Mouse (Mus musculus): ENCODE data around the gene Rgs7bp. TPM values are rescaled to one million over a fixed set of nuclear protein-coding genes. Genes with fewer than 3 reads are reported as not detected.
"Not testable (repeated sequence)": the region's sequence is repeated elsewhere in the genome, so short reads cannot be mapped to it uniquely, and the experiment has no call there.

Rgs7bp gene
- polyA plus RNA-seq, 1 experiment from 2014 or later = 12.7 TPM

- Histone ChIP-seq H3K9ac (replicated peaks) (no peak overlapping the region), H3K27me3 (replicated peaks) (no peaks in the 10 kb centered on the region), H3K4me2 (no peak overlapping the region), H3K36me3 (no peaks in the 10 kb centered on the region), H3K9me3 (replicated peaks) (no peaks in the 10 kb centered on the region), H3K27ac (replicated peaks) (no peak overlapping the region), H3K4me3 (replicated peaks) (no peak overlapping the region), H3K4me1 (peaks cover 7% of the 10 kb centered on the region)
- ATAC-seq (ENCODE audit: low FRiP score) = no peak
- WGBS = 80% methylated on average over 6 of the region's 6 CpGs
Measured at GRCm38 (mm10) chr13:104931635-104932532, 122.8 kb downstream of the Rgs7bp start.

- 0 out of 2 replicates have a peak overlapping the region, but pooled peaks have one; percentile 18 for H3K27ac ChIP-seq (replicated peaks)
- no peak overlapping the region for H3K4me3 ChIP-seq (replicated peaks)
- WGBS = 37% methylated on average over 3 of the region's 3 CpGs
- H3K9me3 ChIP-seq (replicated peaks) = no peaks in the 10 kb centered on the region
- H3K9ac ChIP-seq (replicated peaks) = no peak overlapping the region
- no peaks in the 10 kb centered on the region for H3K27me3 ChIP-seq (replicated peaks)
- ATAC-seq (ENCODE audit: low FRiP score) = peak; percentile 72
- no peak overlapping the region for H3K4me2 ChIP-seq
- H3K4me1 ChIP-seq = 0 out of 2 replicates have a peak, but pooled peaks cover 4% of the 10 kb centered on the region
- no peaks in the 10 kb centered on the region for H3K36me3 ChIP-seq
Measured at GRCm38 (mm10) chr13:104930814-104931213, 123.9 kb downstream of the Rgs7bp start.

- H3K4me2 ChIP-seq = no peak overlapping the region
- H3K4me3 ChIP-seq (replicated peaks) = no peak overlapping the region
- WGBS = 86% methylated on average over 16 of the region's 16 CpGs
- H3K4me1 ChIP-seq = 0 out of 2 replicates have a peak, but pooled peaks cover 6% of the 10 kb centered on the region
- no peaks in the 10 kb centered on the region for H3K9me3 ChIP-seq (replicated peaks)
- no peak overlapping the region for H3K9ac ChIP-seq (replicated peaks)
- no peak for ATAC-seq (ENCODE audit: low FRiP score)
- no peak overlapping the region for H3K27ac ChIP-seq (replicated peaks)
- no peaks in the 10 kb centered on the region for H3K36me3 ChIP-seq
- H3K27me3 ChIP-seq (replicated peaks) = no peaks in the 10 kb centered on the region
Measured at GRCm38 (mm10) chr13:104918663-104919062, 136.1 kb downstream of the Rgs7bp start.

DNA sequence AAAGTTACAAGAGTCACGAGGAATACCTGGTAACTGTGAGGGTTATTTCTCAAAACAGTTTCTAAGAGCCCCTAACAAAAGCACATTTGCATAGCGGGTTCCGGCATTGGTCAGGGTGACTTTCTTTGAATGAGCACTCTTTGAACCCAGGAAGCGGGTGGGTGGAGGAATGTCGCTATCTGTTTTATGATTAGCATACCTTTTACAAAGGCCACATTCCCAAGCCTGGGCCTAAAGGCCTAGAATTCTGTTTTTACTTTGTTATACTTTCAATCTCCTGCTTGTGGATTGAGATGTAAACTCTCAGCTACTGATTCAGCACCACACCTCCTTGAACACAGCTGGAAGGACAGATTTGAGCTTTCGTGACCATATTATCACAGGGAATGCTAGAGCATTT, 138.0 kb downstream of the Rgs7bp start:
- H3K4me3 ChIP-seq (replicated peaks); H3K4me2 ChIP-seq; H3K27me3 ChIP-seq (replicated peaks); ATAC-seq (ENCODE audit: low FRiP score); H3K9me3 ChIP-seq (replicated peaks); H3K9ac ChIP-seq (replicated peaks); H3K36me3 ChIP-seq; H3K4me1 ChIP-seq; H3K27ac ChIP-seq (replicated peaks): not testable (repeated sequence)
- WGBS = 76% methylated on average over 6 of the region's 6 CpGs

GRCm38 (mm10) chr13:104916106-104916505, 138.6 kb downstream of the Rgs7bp start:
- WGBS = 74% methylated on average over 2 of the region's 2 CpGs
- no peaks in the 10 kb centered on the region for H3K36me3 ChIP-seq
- H3K4me2 ChIP-seq = no peak overlapping the region
- no peak overlapping the region for H3K4me3 ChIP-seq (replicated peaks)
- no peak for ATAC-seq (ENCODE audit: low FRiP score)
- no peaks in the 10 kb centered on the region for H3K9me3 ChIP-seq (replicated peaks)
- no peak overlapping the region for H3K9ac ChIP-seq (replicated peaks)
- no peak overlapping the region for H3K27ac ChIP-seq (replicated peaks)
- 0 out of 2 replicates have a peak, but pooled peaks cover 6% of the 10 kb centered on the region for H3K4me1 ChIP-seq
- no peaks in the 10 kb centered on the region for H3K27me3 ChIP-seq (replicated peaks)

DNA sequence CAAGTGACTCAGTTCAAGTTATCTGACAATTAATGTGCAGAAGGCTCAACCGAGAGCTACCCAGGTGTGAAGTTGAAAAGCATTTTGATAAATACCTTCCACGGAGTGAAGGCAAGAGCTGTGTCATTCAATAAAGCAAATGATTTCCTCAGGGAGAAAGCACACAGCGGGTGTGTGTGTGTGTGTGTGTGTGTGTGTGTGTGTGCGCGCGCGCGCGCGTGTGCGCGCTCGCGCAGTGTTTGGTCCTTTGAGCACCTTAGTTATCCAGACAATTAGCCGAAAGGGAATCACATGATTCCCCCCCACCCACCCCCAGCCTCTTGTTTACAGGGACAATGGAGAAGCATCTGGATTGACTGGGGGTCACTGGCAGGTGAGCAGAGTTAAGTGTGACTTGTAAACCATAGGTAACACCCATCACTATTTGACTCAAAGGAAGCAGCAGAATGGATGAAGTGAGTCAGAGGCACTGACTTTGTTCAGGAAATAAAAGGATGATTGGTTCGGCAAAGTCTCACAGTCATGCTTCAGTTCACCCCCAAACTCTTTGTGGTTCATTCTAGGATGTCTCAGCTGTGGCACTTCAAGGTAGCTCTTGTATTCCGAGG, 140.3 kb downstream of the Rgs7bp start:
- ATAC-seq (ENCODE audit: low FRiP score) = peak; percentile 78
- peak overlapping the region; percentile 23 for H3K4me3 ChIP-seq (replicated peaks)
- H3K27ac ChIP-seq (replicated peaks) = peak overlapping the region; percentile 48
- H3K4me2 ChIP-seq = peak overlapping the region; percentile 50
- H3K36me3 ChIP-seq = no peaks in the 10 kb centered on the region
- no peaks in the 10 kb centered on the region for H3K9me3 ChIP-seq (replicated peaks)
- H3K27me3 ChIP-seq (replicated peaks) = no peaks in the 10 kb centered on the region
- WGBS = 55% methylated on average over 17 of the region's 17 CpGs
- H3K9ac ChIP-seq (replicated peaks) = no peak overlapping the region
- H3K4me1 ChIP-seq = 0 out of 2 replicates have a peak, but pooled peaks cover 6% of the 10 kb centered on the region

DNA sequence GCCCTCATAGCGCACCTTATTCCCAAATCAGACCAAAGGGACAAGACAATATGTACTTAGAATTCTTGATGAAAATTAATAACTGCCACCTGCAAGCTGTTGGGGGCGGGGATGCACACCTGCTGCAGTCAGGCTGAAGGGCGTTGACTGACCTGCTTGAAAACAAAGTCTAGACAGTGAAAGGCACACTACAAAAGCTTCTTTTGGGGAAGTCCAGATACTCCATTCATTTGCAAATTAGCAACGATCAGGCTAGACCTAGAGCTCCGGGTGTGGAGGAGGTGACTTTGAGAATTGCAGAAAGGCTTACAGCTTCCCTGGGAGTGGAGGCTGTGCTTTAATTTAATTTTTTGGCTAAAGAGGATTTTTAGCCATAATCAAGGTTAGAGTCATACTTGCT, 143.1 kb downstream of the Rgs7bp start:
- WGBS = 44% methylated on average over 5 of the region's 5 CpGs
- not testable (repeated sequence) for H3K4me2 ChIP-seq; ATAC-seq (ENCODE audit: low FRiP score)

DNA sequence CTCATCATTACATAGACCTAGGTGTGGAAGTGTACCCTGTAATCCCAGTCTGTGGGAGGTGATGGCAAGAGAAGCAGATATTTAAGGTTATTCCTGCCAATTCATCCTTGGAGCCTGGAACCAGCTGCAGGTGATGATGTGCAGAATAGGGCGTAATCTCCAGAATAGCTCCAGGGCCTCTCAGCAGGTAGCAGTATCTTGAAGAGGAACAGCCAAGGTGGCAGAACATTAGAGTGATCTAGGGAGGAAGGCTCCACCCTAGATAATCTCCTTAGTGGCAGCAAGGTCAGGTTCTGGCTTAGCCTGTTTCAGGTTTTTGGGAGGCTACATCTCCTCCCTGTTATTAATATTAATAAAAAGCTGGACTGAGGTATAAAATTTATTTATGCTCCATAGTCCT, 143.7 kb downstream of the Rgs7bp start:
- 83% methylated on average over 1 of the region's 1 CpGs for WGBS
- not testable (repeated sequence) for H3K4me1 ChIP-seq; H3K36me3 ChIP-seq; H3K27me3 ChIP-seq (replicated peaks); H3K4me3 ChIP-seq (replicated peaks); ATAC-seq (ENCODE audit: low FRiP score); H3K9me3 ChIP-seq (replicated peaks); H3K9ac ChIP-seq (replicated peaks); H3K27ac ChIP-seq (replicated peaks); H3K4me2 ChIP-seq

More for the DNA sequence above, 143.1 kb downstream of the Rgs7bp start:
- not testable (repeated sequence) for H3K36me3 ChIP-seq; H3K27ac ChIP-seq (replicated peaks); H3K27me3 ChIP-seq (replicated peaks); H3K9ac ChIP-seq (replicated peaks); H3K4me1 ChIP-seq; H3K9me3 ChIP-seq (replicated peaks); H3K4me3 ChIP-seq (replicated peaks)

GRCm38 (mm10) chr13:104908691-104909090, 146.0 kb downstream of the Rgs7bp start:
- no peaks in the 10 kb centered on the region for H3K9me3 ChIP-seq (replicated peaks)
- H3K36me3 ChIP-seq = no peaks in the 10 kb centered on the region
- no peak overlapping the region for H3K9ac ChIP-seq (replicated peaks)
- no peak overlapping the region for H3K4me2 ChIP-seq
- WGBS = 58% methylated on average over 7 of the region's 7 CpGs
- no peaks in the 10 kb centered on the region for H3K27me3 ChIP-seq (replicated peaks)
- ATAC-seq (ENCODE audit: low FRiP score) = no peak
- H3K4me1 ChIP-seq = no peaks in the 10 kb centered on the region
- no peak overlapping the region for H3K4me3 ChIP-seq (replicated peaks)
- H3K27ac ChIP-seq (replicated peaks) = no peak overlapping the region

Other genes starting within 250 kb of the Rgs7bp start
- gene Cwc27, start 237.8 kb downstream of the Rgs7bp start, polyA plus RNA-seq (2015; fragmentation: Nextera tagmentation; extraction: Ambion mirVana) = 23.4 and 24.1 TPM in 2 replicates
- gene Shisal2b, start 191.0 kb downstream of the Rgs7bp start, polyA plus RNA-seq (2015; fragmentation: Nextera tagmentation; extraction: Ambion mirVana) = 1.8 and 3.4 TPM in 2 replicates
- gene 4933425L06Rik, start 27.2 kb upstream of the Rgs7bp start, polyA plus RNA-seq (2015; fragmentation: Nextera tagmentation; extraction: Ambion mirVana) = not detected in 2 replicates
- 26.2 and 30.1 TPM in 2 replicates for gene Rnf180, start 239.9 kb upstream of the Rgs7bp start, polyA plus RNA-seq (2015; fragmentation: Nextera tagmentation; extraction: Ambion mirVana)